Mouse (Mus musculus) lung, adult 2 months (tissue): ENCODE data around the gene Fbxo22. TPM values are rescaled to one million over a fixed set of nuclear protein-coding genes. Genes with fewer than 3 reads are reported as not detected.

ENCODE experiments used
- DNase-seq: peaks from one replicate; pipeline ENCODE4 v3.0.0; 2022
- H3K4me1 ChIP-seq: fragments of 200-500 bp; 2 replicates; pipeline ENCODE4 v1.6.1; 2011; ENCODE audit warnings: low read length; ENCODE audit not compliant: control insufficient read depth, insufficient read depth
- H3K4me3 ChIP-seq: fragments of 200-500 bp; replicated peaks from 2 replicates; pipeline ENCODE3; 2011; ENCODE audit warnings: low read depth, mild to moderate bottlenecking, control low read depth, low read length; ENCODE audit errors: extremely low read depth
- CTCF ChIP-seq: fragments of 200-500 bp; IDR thresholded peaks from 2 replicates; pipeline ENCODE4 v1.5.1; 2011; ENCODE audit warnings: mild to moderate bottlenecking, low read length, control low read depth; ENCODE audit not compliant: insufficient read depth
- POLR2A ChIP-seq: fragments of 200-500 bp; IDR thresholded peaks from 2 replicates; pipeline ENCODE4 v1.6.1; 2011; ENCODE audit warnings: low read depth, mild to moderate bottlenecking, control low read depth, low read length, borderline replicate concordance; ENCODE audit errors: extremely low read depth
- WGBS: fragments of 180-500 bp; shearing (Covaris S2); methylation state at CpG from one replicate; pipeline ENCODE4 v1.1.7; 2018; 5-methylcytosine and 5-hydroxymethylcytosine counted together
- polyA plus RNA-seq: library from polyadenylated mRNA; depleted of rRNA; stranded (reverse); fragments of >200 nt; gene quantifications from 2 replicates; pipeline ENCODE4 v1.2.3, GENCODE M21; 2012; rRNA removed

Fbxo22 gene
- polyA plus RNA-seq, 1 experiment: 12.5 TPM

GRCm38 (mm10) chr9:55271960-55272560, 63.3 kb downstream of the Fbxo22 start:
- TF ChIP-seq CTCF (no peak), POLR2A (no peak)
- no peak for DNase-seq

GRCm38 (mm10) chr9:55273906-55274305, 65.2 kb downstream of the Fbxo22 start:
- no peak overlapping the region for H3K4me3 ChIP-seq
- TF ChIP-seq CTCF (no peak), POLR2A (no peak)
- H3K4me1 ChIP-seq: no peaks in the 10 kb centered on the region
- 66% methylated on average over 4 of the region's 4 CpGs for WGBS
- DNase-seq: no peak

More at GRCm38 (mm10) chr9:55271960-55272560, 63.3 kb downstream of the Fbxo22 start:
- H3K4me1 ChIP-seq: no peaks in the 10 kb centered on the region
- whole genome bisulfite sequencing: 40% methylated on average over 5 of the region's 5 CpGs
- H3K4me3 ChIP-seq: no peak overlapping the region

Other genes starting within 250 kb of the Fbxo22 start
- gene Chrna5, start 228.0 kb upstream of the Fbxo22 start, polyA plus RNA-seq: not detected in 2 replicates
- gene Chrna3, start 182.4 kb upstream of the Fbxo22 start, polyA plus RNA-seq: 0.10 and 0.11 TPM in 2 replicates
- gene Chrnb4, start 160.1 kb upstream of the Fbxo22 start, polyA plus RNA-seq: 0.15 and 0.30 TPM in 2 replicates
- gene Ube2q2, start 60.1 kb upstream of the Fbxo22 start, polyA plus RNA-seq: 9.9 and 11.7 TPM in 2 replicates
- gene Nrg4, start 117.9 kb downstream of the Fbxo22 start, polyA plus RNA-seq: 3.5 and 3.7 TPM in 2 replicates
- 0.29 and 0.33 TPM in 2 replicates for gene Tmem266, start 118.0 kb downstream of the Fbxo22 start, polyA plus RNA-seq